Mouse (Mus musculus) neural tube, embryonic 12.5 days (tissue): ENCODE data around the gene Crygb. TPM values are rescaled to one million over a fixed set of nuclear protein-coding genes. Genes with fewer than 3 reads are reported as not detected.

ENCODE experiments used
- ATAC-seq: fragments of 200-750 bp; cut with Nextera tagmentation; 2 replicates; pipeline ENCODE4 v1.8.0; 2017; ENCODE audit warnings: low read depth, mild to moderate bottlenecking, moderate TSS enrichment, moderate library complexity; ENCODE audit not compliant: low FRiP score
- H3K27ac ChIP-seq: fragments of 300-500 bp; sonication (generic); 2 replicates; pipeline ENCODE4 v1.5.1; 2016
- H3K27me3 ChIP-seq: fragments of 300-500 bp; sonication (generic); replicated peaks from 2 replicates; pipeline ENCODE4 v1.6.1; 2016; ENCODE audit warnings: mild to moderate bottlenecking
- H3K36me3 ChIP-seq: fragments of 300-500 bp; sonication (generic); 2 replicates; pipeline ENCODE4 v1.6.1; 2016; ENCODE audit warnings: mild to moderate bottlenecking
- H3K4me1 ChIP-seq: fragments of 300-500 bp; sonication (generic); 2 replicates; pipeline ENCODE4 v1.6.1; 2016
- H3K4me2 ChIP-seq: fragments of 300-500 bp; sonication (generic); replicated peaks from 2 replicates; pipeline ENCODE4 v1.6.1; 2016; ENCODE audit warnings: mild to moderate bottlenecking
- H3K4me3 ChIP-seq: fragments of 300-500 bp; sonication (generic); 2 replicates; pipeline ENCODE4 v1.5.1; 2016
- H3K9ac ChIP-seq: fragments of 300-500 bp; sonication (generic); 2 replicates; pipeline ENCODE4 v1.6.1; 2016; ENCODE audit warnings: mild to moderate bottlenecking
- H3K9me3 ChIP-seq: fragments of 300-500 bp; sonication (generic); 2 replicates; pipeline ENCODE4 v1.6.1; 2016; ENCODE audit warnings: mild to moderate bottlenecking
- WGBS: fragments of 180-500 bp; shearing (Covaris S2); methylation state at CpG from one replicate; pipeline ENCODE4 v1.1.7; 2016; 5-methylcytosine and 5-hydroxymethylcytosine counted together
- polyA plus RNA-seq: library from polyadenylated mRNA; unstranded; fragments of >200 nt; fragmentation: Nextera tagmentation; extraction: Ambion mirVana; gene quantifications from 2 replicates; pipeline ENCODE4 v1.2.1, GENCODE M21; 2016

The Crygb gene
- 0.46 TPM in 1 of 2 replicates, not detected in the other for polyA plus RNA-seq

- Histone ChIP-seq H3K9ac (no peak within 1 kb of the TSS), H3K27me3 (no peaks in the 10 kb centered on the region), H3K4me2 (no peak within 1 kb of the TSS), H3K27ac (no peak within 1 kb of the TSS), H3K4me3 (no peak within 1 kb of the TSS), H3K4me1 (no peaks in the 10 kb centered on the region), H3K9me3 (no peaks in the 10 kb centered on the region), H3K36me3 (no peaks in the 10 kb centered on the region)
- WGBS, result 35% methylated on average over 7 of the region's 7 CpGs
- ATAC-seq, result no peak
Observed at GRCm38 (mm10) chr1:65082188-65082587, at the start of gene Crygb. Gene Crygb (minus strand): TSS chr1:65082288.

- Histone ChIP-seq H3K36me3 (no peaks in the 10 kb centered on the region), H3K27ac (no peak overlapping the region), H3K4me1 (no peaks in the 10 kb centered on the region), H3K4me2 (no peak overlapping the region), H3K4me3 (no peak overlapping the region), H3K9ac (no peak overlapping the region), H3K27me3 (no peaks in the 10 kb centered on the region), H3K9me3 (no peaks in the 10 kb centered on the region)
- 94% methylated on average over 1 of the region's 1 CpGs for WGBS
- no peak for ATAC-seq
Observed at GRCm38 (mm10) chr1:65131671-65132070, 49.6 kb upstream of the Crygb start.

GRCm38 (mm10) chr1:65130226-65130625 lies 48.1 kb upstream of the Crygb start:
- WGBS, result 74% methylated on average over 3 of the region's 3 CpGs

GRCm38 (mm10) chr1:65129634-65130180 lies 47.6 kb upstream of the Crygb start:
- Histone ChIP-seq H3K4me3 (no peak overlapping the region), H3K4me2 (no peak overlapping the region), H3K9me3 (no peaks in the 10 kb centered on the region), H3K4me1 (no peaks in the 10 kb centered on the region), H3K27ac (no peak overlapping the region), H3K36me3 (no peaks in the 10 kb centered on the region), H3K27me3 (no peaks in the 10 kb centered on the region), H3K9ac (no peak overlapping the region)
- WGBS, result 82% methylated on average over 3 of the region's 3 CpGs
- no peak for ATAC-seq

More at GRCm38 (mm10) chr1:65130226-65130625, 48.1 kb upstream of the Crygb start:
- H3K36me3 ChIP-seq, result no peaks in the 10 kb centered on the region
- no peak overlapping the region for H3K4me2 ChIP-seq
- no peaks in the 10 kb centered on the region for H3K4me1 ChIP-seq
- H3K27ac ChIP-seq, result no peak overlapping the region
- H3K27me3 ChIP-seq, result no peaks in the 10 kb centered on the region
- H3K4me3 ChIP-seq, result no peak overlapping the region
- ATAC-seq, result no peak
- H3K9ac ChIP-seq, result no peak overlapping the region
- H3K9me3 ChIP-seq, result no peaks in the 10 kb centered on the region

- Histone ChIP-seq H3K27me3 (no peaks in the 10 kb centered on the region), H3K4me1 (no peaks in the 10 kb centered on the region), H3K27ac (no peak within 1 kb of the TSS), H3K4me3 (no peak within 1 kb of the TSS), H3K9me3 (no peaks in the 10 kb centered on the region), H3K4me2 (peak within 1 kb of the TSS; percentile 51), H3K9ac (no peak within 1 kb of the TSS), H3K36me3 (no peaks in the 10 kb centered on the region)
- 24% methylated on average over 9 of the region's 9 CpGs for WGBS
- no peak for ATAC-seq
Observed at GRCm38 (mm10) chr1:65122574-65123372, 40.7 kb upstream of the Crygb start, which contains the start of gene D630023F18Rik. Gene D630023F18Rik (minus strand): TSS chr1:65123214.

GRCm38 (mm10) chr1:65119438-65119837 lies 37.4 kb upstream of the Crygb start, which contains the start of gene Gm28845:
Gene Gm28845 (minus strand): TSS chr1:65119558.
- WGBS, result 87% methylated on average over 1 of the region's 1 CpGs
- H3K4me3 ChIP-seq, result no peak within 1 kb of the TSS
- no peaks in the 10 kb centered on the region for H3K4me1 ChIP-seq
- H3K27me3 ChIP-seq, result no peaks in the 10 kb centered on the region
- H3K36me3 ChIP-seq, result no peaks in the 10 kb centered on the region
- H3K27ac ChIP-seq, result no peak within 1 kb of the TSS
- no peak within 1 kb of the TSS for H3K4me2 ChIP-seq
- H3K9me3 ChIP-seq, result no peaks in the 10 kb centered on the region
- no peak for ATAC-seq
- no peak within 1 kb of the TSS for H3K9ac ChIP-seq

- no peak for ATAC-seq
- H3K27ac ChIP-seq, result no peak overlapping the region
- no peaks in the 10 kb centered on the region for H3K9me3 ChIP-seq
- no peaks in the 10 kb centered on the region for H3K4me1 ChIP-seq
- 76% methylated on average over 8 of the region's 8 CpGs for WGBS
- H3K36me3 ChIP-seq, result no peaks in the 10 kb centered on the region
- H3K9ac ChIP-seq, result no peak overlapping the region
- H3K27me3 ChIP-seq, result no peaks in the 10 kb centered on the region
- H3K4me3 ChIP-seq, result no peak overlapping the region
- H3K4me2 ChIP-seq, result no peak overlapping the region
Observed at GRCm38 (mm10) chr1:65118150-65118913, 36.2 kb upstream of the Crygb start.

GRCm38 (mm10) chr1:65113536-65114172 lies 31.6 kb upstream of the Crygb start:
- no peaks in the 10 kb centered on the region for H3K36me3 ChIP-seq
- H3K9me3 ChIP-seq, result no peaks in the 10 kb centered on the region
- no peaks in the 10 kb centered on the region for H3K4me1 ChIP-seq
- H3K4me3 ChIP-seq, result no peak overlapping the region
- no peak overlapping the region for H3K9ac ChIP-seq
- H3K27me3 ChIP-seq, result no peaks in the 10 kb centered on the region
- no peak for ATAC-seq
- WGBS, result 86% methylated on average over 5 of the region's 5 CpGs
- no peak overlapping the region for H3K27ac ChIP-seq
- no peak overlapping the region for H3K4me2 ChIP-seq

GRCm38 (mm10) chr1:65112807-65113196 lies 30.7 kb upstream of the Crygb start:
- no peaks in the 10 kb centered on the region for H3K4me1 ChIP-seq
- H3K9me3 ChIP-seq, result no peaks in the 10 kb centered on the region
- no peak overlapping the region for H3K27ac ChIP-seq
- no peaks in the 10 kb centered on the region for H3K27me3 ChIP-seq
- H3K4me3 ChIP-seq, result no peak overlapping the region
- WGBS, result 60% methylated on average over 14 of the region's 14 CpGs
- H3K9ac ChIP-seq, result no peak overlapping the region
- peak overlapping the region; percentile 30; the same call in 1 of the 2 replicates for H3K4me2 ChIP-seq
- no peak for ATAC-seq
- H3K36me3 ChIP-seq, result no peaks in the 10 kb centered on the region

- WGBS, result 12% methylated on average over 8 of the region's 8 CpGs
- no peak overlapping the region for H3K4me3 ChIP-seq
Observed at GRCm38 (mm10) chr1:65112031-65112806, 30.1 kb upstream of the Crygb start.

GRCm38 (mm10) chr1:65109756-65110435 lies 27.8 kb upstream of the Crygb start:
- no peaks in the 10 kb centered on the region for H3K9me3 ChIP-seq
- no peak overlapping the region for H3K9ac ChIP-seq
- H3K4me2 ChIP-seq, result no peak overlapping the region
- H3K27ac ChIP-seq, result no peak overlapping the region
- H3K4me1 ChIP-seq, result no peaks in the 10 kb centered on the region
- no peak for ATAC-seq
- WGBS, result 76% methylated on average over 25 of the region's 25 CpGs
- H3K4me3 ChIP-seq, result no peak overlapping the region
- H3K36me3 ChIP-seq, result no peaks in the 10 kb centered on the region
- H3K27me3 ChIP-seq, result no peaks in the 10 kb centered on the region

More at GRCm38 (mm10) chr1:65112031-65112806, 30.1 kb upstream of the Crygb start:
- H3K4me1 ChIP-seq, result no peaks in the 10 kb centered on the region
- H3K4me2 ChIP-seq, result peak overlapping the region; percentile 30
- no peaks in the 10 kb centered on the region for H3K36me3 ChIP-seq
- H3K9ac ChIP-seq, result no peak overlapping the region
- no peaks in the 10 kb centered on the region for H3K9me3 ChIP-seq
- peak; percentile 71; the same call in 1 of the 2 replicates for ATAC-seq
- H3K27ac ChIP-seq, result no peak overlapping the region
- no peaks in the 10 kb centered on the region for H3K27me3 ChIP-seq
